Mouse (Mus musculus) erythroblast, adult 5-6 weeks (primary cell): ENCODE results near the gene Rps8. TPM values are rescaled to one million over a fixed set of nuclear protein-coding genes. Genes with fewer than 3 reads are reported as not detected.

Experiments
- ATAC-seq: replicated peaks from 2 replicates; pipeline ENCODE4 v1.8.0; 2016; ENCODE audit warnings: moderate number of reproducible peaks, mild to moderate bottlenecking, moderate TSS enrichment, inconsistent platforms; ENCODE audit not compliant: poor library complexity, low FRiP score, severe bottlenecking
- total RNA-seq, 2 experiments: library from RNA; stranded (forward) in 1 of 2; stranded (reverse) in 1 of 2; fragments of 150-400 nt in 1 of 2; fragments of 200-764, 138-1000 nt in 1 of 2; gene quantifications; 2 replicates each; pipeline versions ENCODE4 v1.2.3 to v1.2.4; 2015 to 2017; ENCODE audit warnings: low replicate concordance in 2 of 2

The Rps8 gene
- total RNA-seq, 2 experiments from 2014 or later, result 281 to 1,137 TPM

DNA sequence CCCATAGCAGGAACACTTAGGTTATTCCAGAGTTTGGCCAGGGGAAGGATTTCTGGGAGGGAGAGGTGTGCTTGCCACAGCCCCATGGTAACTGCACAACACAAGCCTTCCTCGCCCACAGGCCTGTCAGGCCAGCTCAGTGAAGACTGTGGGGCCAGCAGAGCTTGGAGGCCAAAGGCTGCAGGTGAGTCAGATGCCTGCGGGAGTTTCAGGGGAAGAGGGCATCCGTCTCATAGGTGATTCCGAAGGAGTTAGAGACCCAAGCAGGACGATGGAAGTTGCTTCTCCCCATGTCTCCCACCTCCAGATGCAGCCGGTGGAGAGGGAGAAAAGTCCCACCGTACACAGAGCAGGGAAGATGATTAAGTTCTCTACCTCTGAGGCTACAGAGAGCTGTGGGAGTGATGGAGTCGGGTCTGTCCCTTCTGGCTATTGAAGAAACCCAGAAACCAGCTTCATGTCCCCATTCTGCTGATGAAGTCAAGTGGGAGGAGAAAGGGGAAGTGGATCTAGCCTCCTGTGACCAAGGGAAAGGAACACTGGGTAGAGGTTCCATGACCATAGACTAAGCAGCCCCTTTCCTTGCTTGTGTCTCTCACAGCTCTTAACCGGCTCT, 29.3 kb downstream of the Rps8 start, which contains the start of gene Tctex1d4:
Gene Tctex1d4 (plus strand): TSS at position 120 of the 616 bp plus-strand sequence.
- no peak for ATAC-seq

- ATAC-seq, result no peak
Observed at GRCm38 (mm10) chr4:117125910-117126674, 30.0 kb downstream of the Rps8 start.

- ATAC-seq, result no peak
Observed at GRCm38 (mm10) chr4:117125348-117125909, 30.6 kb downstream of the Rps8 start, which contains the start of gene Btbd19. Gene Btbd19, minus strand, starts transcription at chr4:117125725.

DNA sequence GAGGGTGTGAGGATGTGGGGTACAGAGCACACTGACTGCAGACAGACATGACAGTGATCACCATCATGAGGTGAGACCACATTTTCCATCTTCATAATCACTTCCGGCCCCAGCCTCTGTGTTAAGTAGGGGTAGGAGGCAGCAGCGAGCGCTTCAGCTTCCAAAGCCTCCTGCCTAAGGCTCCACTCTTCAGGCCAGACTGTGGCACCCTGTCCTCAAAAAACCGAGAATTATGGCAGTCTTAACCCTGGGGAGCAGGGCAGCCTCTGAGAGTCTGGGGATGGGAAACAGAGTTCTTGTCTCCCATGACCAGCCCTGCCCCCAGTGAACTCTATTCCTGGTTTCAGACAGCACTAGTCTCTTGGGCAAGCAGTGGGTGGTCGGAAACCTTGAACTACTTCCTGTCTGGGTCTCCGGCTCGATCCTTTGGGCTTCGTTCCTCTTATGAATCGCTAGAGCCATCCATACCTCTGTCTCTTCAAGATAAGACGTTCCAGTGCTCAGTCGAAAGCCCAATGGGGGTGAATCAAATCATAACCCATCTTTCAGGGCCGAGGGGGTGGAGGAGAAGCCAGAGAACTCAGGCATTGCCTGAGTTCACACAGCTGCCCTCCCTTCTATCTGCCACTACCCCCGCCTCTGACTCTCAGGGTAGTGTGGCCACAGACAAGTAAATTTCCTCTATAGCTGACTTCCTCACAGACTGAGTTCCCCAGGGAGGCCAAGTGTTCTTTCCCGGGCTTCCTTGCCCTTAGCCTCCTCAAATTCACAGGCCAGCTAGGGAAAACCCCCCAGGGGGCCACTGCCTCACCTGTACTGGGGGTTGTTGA, 31.3 kb downstream of the Rps8 start:
- ATAC-seq, result no peak

DNA sequence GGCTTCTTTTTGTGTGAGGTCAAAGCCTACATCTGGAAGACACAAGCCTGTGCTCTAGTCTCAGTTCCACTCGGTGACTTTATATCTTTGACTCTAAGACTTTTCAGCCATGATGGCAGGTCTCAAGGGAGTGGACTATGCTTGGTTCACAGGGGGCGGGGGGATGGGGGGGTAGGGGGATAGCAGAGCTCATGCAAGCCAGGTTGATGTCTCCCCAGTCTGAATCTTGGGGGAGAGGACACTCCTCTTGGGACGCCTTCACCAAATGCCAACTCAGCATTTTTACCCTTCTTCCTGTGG, 31.9 kb downstream of the Rps8 start:
- no peak for ATAC-seq

DNA sequence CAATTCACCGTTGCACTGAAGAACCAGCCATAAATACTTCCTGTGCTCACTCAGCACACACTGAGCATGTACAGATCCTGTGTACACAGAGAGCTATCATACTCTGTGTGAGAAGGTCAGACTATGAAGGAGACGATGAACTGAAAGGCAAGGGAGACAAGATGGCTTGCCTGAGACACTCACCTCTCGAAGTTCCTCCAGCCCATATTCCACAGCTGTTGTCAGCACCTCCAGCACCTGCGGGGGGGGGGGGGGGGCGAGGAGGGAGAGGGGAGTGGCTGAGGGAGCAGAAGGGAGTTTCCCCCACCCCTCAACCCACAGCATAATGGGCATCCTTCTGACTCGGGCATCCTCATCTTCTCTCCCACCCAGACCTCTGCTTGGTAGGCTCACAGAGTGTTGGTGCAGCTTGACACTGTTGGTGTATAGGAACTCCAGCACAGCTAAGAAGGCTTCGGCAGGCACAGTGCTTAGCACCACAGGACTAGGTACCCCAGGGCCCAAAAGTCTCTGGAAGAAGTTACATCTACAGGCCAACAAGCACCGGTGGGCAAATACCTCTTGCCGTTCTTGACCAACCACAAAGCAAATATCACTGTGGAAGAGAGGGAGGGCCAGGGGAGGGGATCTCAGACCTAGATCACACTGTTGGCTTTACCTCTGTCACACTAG, 32.4 kb downstream of the Rps8 start:
- no peak for ATAC-seq

GRCm38 (mm10) chr4:117122209-117122608, 33.8 kb downstream of the Rps8 start:
- ATAC-seq, result no peak

GRCm38 (mm10) chr4:117120445-117121414, 35.3 kb downstream of the Rps8 start:
- peak; percentile 73 for ATAC-seq

DNA sequence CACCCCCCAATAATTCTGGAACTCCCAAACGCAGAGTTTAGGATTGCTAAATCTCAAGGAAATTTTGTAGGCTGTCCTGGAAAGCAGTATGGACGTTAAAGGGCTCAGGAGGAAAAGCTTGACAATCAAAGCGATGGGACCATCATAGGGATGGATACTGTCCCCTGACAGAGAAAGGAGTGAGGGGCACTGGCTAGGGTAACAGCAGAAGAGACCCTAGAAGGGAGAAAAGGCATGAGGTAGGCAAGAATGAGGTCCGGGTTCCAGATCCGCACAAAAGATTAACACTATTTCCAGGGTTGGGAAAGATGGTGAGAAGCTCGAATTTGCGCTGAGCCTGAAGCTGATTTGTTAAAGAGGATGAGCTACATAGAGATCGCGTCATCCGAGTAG, 36.0 kb downstream of the Rps8 start:
- ATAC-seq, result no peak; the same call in 1 of the 2 replicates

- ATAC-seq, result no peak
Observed at GRCm38 (mm10) chr4:117119636-117120035, 36.4 kb downstream of the Rps8 start.

GRCm38 (mm10) chr4:117117931-117118330, 38.1 kb downstream of the Rps8 start:
- no peak for ATAC-seq

GRCm38 (mm10) chr4:117115592-117115991, 40.5 kb downstream of the Rps8 start:
- no peak for ATAC-seq

- ATAC-seq, result no peak
Observed at GRCm38 (mm10) chr4:117113237-117113636, 42.8 kb downstream of the Rps8 start.

- ATAC-seq, result no peak
Observed at GRCm38 (mm10) chr4:117110985-117111384, 45.1 kb downstream of the Rps8 start.

DNA sequence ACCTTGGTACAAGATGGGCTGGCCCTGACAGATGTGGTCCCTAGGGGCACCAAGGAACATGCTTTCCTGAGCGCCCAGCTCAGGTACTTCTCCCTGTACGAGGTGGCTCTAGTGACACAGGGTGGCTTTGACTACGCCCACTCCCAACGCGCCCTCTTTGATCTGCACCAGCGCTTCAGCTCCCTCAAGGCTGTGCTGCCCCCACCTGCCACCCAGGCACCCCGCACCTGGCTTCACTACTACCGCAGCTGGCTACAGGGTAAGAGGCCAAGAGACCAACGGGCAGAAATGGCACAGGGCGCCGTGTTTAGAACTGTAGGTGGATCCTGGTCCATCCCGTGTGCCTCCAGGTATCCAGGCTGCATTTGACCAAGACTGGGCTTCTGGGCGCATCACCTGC, 45.8 kb downstream of the Rps8 start:
- no peak for ATAC-seq

DNA sequence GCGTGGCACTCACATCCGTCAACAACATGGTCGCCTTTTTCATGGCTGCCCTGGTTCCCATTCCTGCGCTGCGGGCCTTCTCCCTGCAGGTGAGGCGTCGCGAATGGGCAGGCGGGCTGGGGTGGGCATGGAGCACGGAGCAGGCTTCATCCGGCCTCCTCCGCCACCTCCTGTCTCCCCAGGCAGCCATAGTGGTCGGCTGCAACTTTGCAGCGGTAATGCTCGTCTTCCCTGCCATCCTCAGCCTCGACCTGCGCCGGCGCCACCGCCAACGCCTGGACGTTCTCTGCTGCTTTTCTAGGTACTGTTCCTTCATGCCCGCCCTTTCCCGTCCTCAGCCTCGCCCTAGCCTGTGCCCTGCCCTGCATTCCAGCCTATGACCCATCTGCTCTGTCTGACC, 46.7 kb downstream of the Rps8 start:
- no peak for ATAC-seq

DNA sequence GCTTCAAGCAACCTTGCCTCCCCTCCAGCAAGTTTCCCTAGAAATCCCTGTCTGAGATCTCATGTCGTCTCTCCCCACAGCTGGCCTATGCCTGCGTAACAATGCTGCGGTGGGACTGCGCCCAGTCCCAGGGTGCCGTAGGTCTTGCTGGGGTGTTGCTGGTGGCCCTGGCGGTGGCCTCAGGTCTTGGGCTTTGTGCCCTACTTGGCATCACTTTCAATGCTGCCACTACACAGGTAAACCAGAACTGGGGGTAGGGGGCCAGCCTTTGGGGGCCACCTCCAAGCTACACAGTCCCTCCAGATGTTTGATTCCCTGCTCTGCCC, 47.6 kb downstream of the Rps8 start:
- no peak for ATAC-seq

DNA sequence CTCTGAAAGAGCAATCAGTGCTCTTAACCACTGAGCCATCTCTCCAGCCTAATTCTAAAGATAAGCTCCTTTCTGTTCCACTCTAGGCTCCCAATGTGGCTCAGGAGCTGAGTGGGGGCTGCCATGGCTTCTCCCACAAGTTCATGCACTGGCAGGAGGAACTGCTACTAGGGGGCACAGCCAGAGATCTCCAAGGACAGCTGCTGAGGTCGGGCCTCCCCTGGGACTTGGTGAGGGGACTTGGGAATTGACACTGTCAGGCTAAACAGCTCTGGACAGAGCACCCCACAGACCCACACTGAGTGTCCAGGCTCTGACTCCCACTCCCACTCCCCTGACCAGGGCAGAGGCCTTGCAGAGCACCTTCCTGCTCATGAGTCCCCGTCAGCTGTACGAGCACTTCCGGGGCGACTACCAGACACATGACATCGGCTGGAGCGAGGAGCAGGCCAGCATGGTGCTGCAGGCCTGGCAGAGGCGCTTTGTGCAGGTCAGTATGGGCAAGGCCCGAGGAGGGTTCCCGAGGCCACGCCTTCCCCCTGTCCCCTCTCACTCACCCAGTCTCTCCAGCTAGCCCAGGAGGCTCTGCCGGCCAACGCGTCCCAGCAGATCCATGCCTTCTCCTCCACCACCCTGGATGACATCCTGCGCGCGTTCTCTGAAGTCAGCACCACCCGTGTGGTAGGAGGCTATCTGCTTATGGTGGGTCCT, 48.1 kb downstream of the Rps8 start:
- no peak for ATAC-seq
